Mouse (Mus musculus): ENCODE measurements around the gene Scube1. TPM values are rescaled to one million over a fixed set of nuclear protein-coding genes. Genes with fewer than 3 reads are reported as not detected.

Gene Scube1
- total and polyA plus RNA-seq, 2 experiments from 2014 or later: 1.9 to 4.3 TPM

- Histone ChIP-seq H3K4me1 (ENCODE audit: control insufficient read depth, insufficient read depth) (no peaks in the 10 kb centered on the region), H3K9me3 (replicated peaks; ENCODE audit: control insufficient read depth, low read length) (no peaks in the 10 kb centered on the region), H3K9ac (replicated peaks; ENCODE audit: low read depth, low read length) (no peak overlapping the region), H3K4me2 (ENCODE audit: low read depth, low read length) (no peak overlapping the region), H3K27ac (ENCODE audit: low read depth) (no peak overlapping the region), H3K4me3 (ENCODE audit: low read depth, low read length) (no peak overlapping the region), H3K27me3 (ENCODE audit: control insufficient read depth, insufficient read depth, low read length) (no peaks in the 10 kb centered on the region), H3K36me3 (replicated peaks; ENCODE audit: control insufficient read depth, insufficient read depth, low read length) (no peaks in the 10 kb centered on the region)
- ATAC-seq (ENCODE audit: insufficient read depth, low read depth) (no peak), DNase-seq (ENCODE audit: low spot score) (no peak)
- TF ChIP-seq CTCF (IDR thresholded peaks at IDR 0.05; ENCODE audit: low read depth) (no peak), EP300 (IDR thresholded peaks at IDR 0.05; ENCODE audit: low read depth) (no peak)
- WGBS: 73% methylated on average over 20 of the region's 20 CpGs
These were observed 86.5 kb downstream of the Scube1 start for GRCm38 (mm10) chr15:83638196-83638899.

- ATAC-seq (ENCODE audit: insufficient read depth, low read depth) (no peak), DNase-seq (ENCODE audit: low spot score) (no peak)
- no peaks in the 10 kb centered on the region for H3K9me3 ChIP-seq (replicated peaks; ENCODE audit: control insufficient read depth, low read length)
- H3K27ac ChIP-seq (ENCODE audit: low read depth): no peak overlapping the region
- H3K36me3 ChIP-seq (replicated peaks; ENCODE audit: control insufficient read depth, insufficient read depth, low read length): no peaks in the 10 kb centered on the region
- TF ChIP-seq EP300 (IDR thresholded peaks at IDR 0.05; ENCODE audit: low read depth) (no peak), CTCF (IDR thresholded peaks at IDR 0.05; ENCODE audit: low read depth) (no peak)
- 49% methylated on average over 6 of the region's 6 CpGs for WGBS
- no peak overlapping the region for H3K9ac ChIP-seq (replicated peaks; ENCODE audit: low read depth, low read length)
- H3K27me3 ChIP-seq (ENCODE audit: control insufficient read depth, insufficient read depth, low read length): no peaks in the 10 kb centered on the region
- no peaks in the 10 kb centered on the region for H3K4me1 ChIP-seq (ENCODE audit: control insufficient read depth, insufficient read depth)
- no peak overlapping the region for H3K4me3 ChIP-seq (ENCODE audit: low read depth, low read length)
- H3K4me2 ChIP-seq (ENCODE audit: low read depth, low read length): no peak overlapping the region
These were observed 88.1 kb downstream of the Scube1 start for GRCm38 (mm10) chr15:83636759-83637158.

- Histone ChIP-seq H3K4me1 (ENCODE audit: control insufficient read depth, insufficient read depth) (no peaks in the 10 kb centered on the region), H3K27me3 (ENCODE audit: control insufficient read depth, insufficient read depth, low read length) (no peaks in the 10 kb centered on the region), H3K9me3 (replicated peaks; ENCODE audit: control insufficient read depth, low read length) (no peaks in the 10 kb centered on the region), H3K4me3 (ENCODE audit: low read depth, low read length) (no peak overlapping the region), H3K27ac (ENCODE audit: low read depth) (no peak overlapping the region), H3K36me3 (replicated peaks; ENCODE audit: control insufficient read depth, insufficient read depth, low read length) (no peaks in the 10 kb centered on the region), H3K4me2 (ENCODE audit: low read depth, low read length) (no peak overlapping the region), H3K9ac (replicated peaks; ENCODE audit: low read depth, low read length) (no peak overlapping the region)
- DNase-seq (ENCODE audit: low spot score) (no peak), ATAC-seq (ENCODE audit: insufficient read depth, low read depth) (no peak)
- WGBS: 60% methylated on average over 3 of the region's 3 CpGs
- TF ChIP-seq EP300 (IDR thresholded peaks at IDR 0.05; ENCODE audit: low read depth): no peak
- TF ChIP-seq CTCF (IDR thresholded peaks at IDR 0.05; ENCODE audit: low read depth): no peak
These were observed 89.6 kb downstream of the Scube1 start for GRCm38 (mm10) chr15:83635251-83635650.

DNA sequence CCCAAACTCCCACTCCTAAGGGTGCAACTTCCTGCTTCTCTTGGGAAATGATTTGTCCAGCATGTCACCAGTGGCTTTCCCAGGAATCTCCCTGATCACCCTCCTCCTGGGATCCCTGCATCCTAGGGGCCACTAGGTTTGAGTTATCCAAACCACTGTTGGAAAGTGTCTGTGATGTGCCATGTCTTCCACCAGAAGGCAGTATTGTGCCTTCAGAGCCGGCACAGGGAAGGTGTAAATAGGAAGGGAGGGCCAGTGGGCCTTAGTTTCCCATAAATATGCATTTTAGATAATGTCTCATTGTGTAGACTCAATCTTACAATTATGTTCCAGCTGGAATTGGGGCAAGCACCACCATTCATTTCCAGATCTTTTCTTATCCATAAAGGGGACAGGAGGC is 90.7 kb downstream of the Scube1 start:
- 11% methylated on average over 1 of the region's 1 CpGs for WGBS
- H3K27ac ChIP-seq (ENCODE audit: low read depth): no peak overlapping the region
- ATAC-seq (ENCODE audit: insufficient read depth, low read depth) (no peak), DNase-seq (ENCODE audit: low spot score) (no peak)
- H3K9ac ChIP-seq (replicated peaks; ENCODE audit: low read depth, low read length): no peak overlapping the region
- no peaks in the 10 kb centered on the region for H3K9me3 ChIP-seq (replicated peaks; ENCODE audit: control insufficient read depth, low read length)
- H3K4me1 ChIP-seq (ENCODE audit: control insufficient read depth, insufficient read depth): no peaks in the 10 kb centered on the region
- no peaks in the 10 kb centered on the region for H3K36me3 ChIP-seq (replicated peaks; ENCODE audit: control insufficient read depth, insufficient read depth, low read length)
- no peak overlapping the region for H3K4me3 ChIP-seq (ENCODE audit: low read depth, low read length)
- H3K27me3 ChIP-seq (ENCODE audit: control insufficient read depth, insufficient read depth, low read length): no peaks in the 10 kb centered on the region
- TF ChIP-seq CTCF (IDR thresholded peaks at IDR 0.05; ENCODE audit: low read depth) (peak; percentile 71), EP300 (IDR thresholded peaks at IDR 0.05; ENCODE audit: low read depth) (no peak)
- no peak overlapping the region for H3K4me2 ChIP-seq (ENCODE audit: low read depth, low read length)

DNA sequence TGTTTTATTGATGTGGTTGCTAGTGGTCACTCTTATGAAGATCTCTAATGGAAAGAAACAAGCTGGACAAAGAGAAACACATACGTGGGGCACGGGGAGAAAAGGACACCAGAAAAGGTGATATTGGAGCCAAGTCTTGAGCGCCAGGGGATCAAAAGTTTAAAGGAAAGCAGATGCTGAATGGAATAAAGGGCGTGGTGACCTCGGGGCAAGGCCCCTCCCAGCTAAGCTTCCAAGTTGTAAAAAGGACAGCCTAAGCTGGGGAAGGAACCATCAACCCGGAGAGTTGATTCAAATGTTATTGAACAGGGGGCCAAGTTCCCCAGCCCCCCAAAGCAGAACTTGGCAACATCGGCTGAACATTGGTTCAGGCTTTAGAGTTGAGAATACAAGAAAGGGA is 93.8 kb downstream of the Scube1 start:
- Histone ChIP-seq H3K27ac (ENCODE audit: low read depth) (no peak overlapping the region), H3K27me3 (ENCODE audit: control insufficient read depth, insufficient read depth, low read length) (no peaks in the 10 kb centered on the region), H3K36me3 (replicated peaks; ENCODE audit: control insufficient read depth, insufficient read depth, low read length) (no peaks in the 10 kb centered on the region), H3K9ac (replicated peaks; ENCODE audit: low read depth, low read length) (no peak overlapping the region), H3K9me3 (replicated peaks; ENCODE audit: control insufficient read depth, low read length) (no peaks in the 10 kb centered on the region), H3K4me3 (ENCODE audit: low read depth, low read length) (no peak overlapping the region), H3K4me2 (ENCODE audit: low read depth, low read length) (no peak overlapping the region), H3K4me1 (ENCODE audit: control insufficient read depth, insufficient read depth) (no peaks in the 10 kb centered on the region)
- DNase-seq (ENCODE audit: low spot score) (no peak), ATAC-seq (ENCODE audit: insufficient read depth, low read depth) (no peak)
- 82% methylated on average over 7 of the region's 7 CpGs for WGBS
- TF ChIP-seq EP300 (IDR thresholded peaks at IDR 0.05; ENCODE audit: low read depth) (no peak), CTCF (IDR thresholded peaks at IDR 0.05; ENCODE audit: low read depth) (no peak)

GRCm38 (mm10) chr15:83629716-83630115 is 95.1 kb downstream of the Scube1 start:
- no peak for TF ChIP-seq CTCF (IDR thresholded peaks at IDR 0.05; ENCODE audit: low read depth)
- TF ChIP-seq EP300 (IDR thresholded peaks at IDR 0.05; ENCODE audit: low read depth): no peak
- Histone ChIP-seq H3K27me3 (ENCODE audit: control insufficient read depth, insufficient read depth, low read length) (no peaks in the 10 kb centered on the region), H3K4me2 (ENCODE audit: low read depth, low read length) (no peak overlapping the region), H3K4me3 (ENCODE audit: low read depth, low read length) (no peak overlapping the region), H3K9me3 (replicated peaks; ENCODE audit: control insufficient read depth, low read length) (no peaks in the 10 kb centered on the region), H3K4me1 (ENCODE audit: control insufficient read depth, insufficient read depth) (no peaks in the 10 kb centered on the region), H3K9ac (replicated peaks; ENCODE audit: low read depth, low read length) (no peak overlapping the region), H3K27ac (ENCODE audit: low read depth) (no peak overlapping the region), H3K36me3 (replicated peaks; ENCODE audit: control insufficient read depth, insufficient read depth, low read length) (no peaks in the 10 kb centered on the region)
- ATAC-seq (ENCODE audit: insufficient read depth, low read depth) (no peak), DNase-seq (ENCODE audit: low spot score) (no peak)
- 67% methylated on average over 3 of the region's 3 CpGs for WGBS
